27 mouse cellular contexts compared by ENCODE assay signal in the genomic region with DNA sequence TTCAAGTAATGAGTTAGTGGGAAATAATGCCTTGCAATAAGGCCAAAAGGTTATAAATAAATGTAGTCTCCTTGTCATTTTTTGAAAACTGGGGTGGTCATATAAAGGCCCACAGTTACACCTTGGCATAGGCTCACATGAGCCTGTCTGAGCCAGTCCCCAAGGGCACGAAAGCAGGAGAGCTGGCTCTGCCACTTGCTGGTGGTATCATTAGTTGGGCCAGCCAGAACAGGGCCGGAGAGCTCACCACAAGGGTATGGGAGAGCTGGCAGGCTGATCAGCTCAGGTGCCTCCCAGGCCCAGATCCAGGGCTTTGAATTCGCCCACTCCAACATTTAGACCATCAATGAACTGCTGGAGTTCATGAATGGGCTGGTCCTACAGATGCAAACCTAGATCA. TPM values are rescaled to one million over a fixed set of nuclear protein-coding genes. Genes with fewer than 3 reads are reported as not detected.
"Had no signal": no experiment of that assay in that cellular context is flagged by ENCODE, and none has a peak within 500 bp of the region (broad histone marks: within the 10 kb centered on the region; RNA-seq: fewer than 3 reads in every experiment).

No protein-coding gene starts in this region.

- H3K4me3 ChIP-seq: limb, embryonic 12.5 days; limb, embryonic 15.5 days; megakaryocyte, embryonic 14.5 days; midbrain, embryonic 10.5 days; midbrain, embryonic 13.5 days; myocyte; neural tube, embryonic 13.5 days; stomach, embryonic 15.5 days had no signal

- H3K4me1 ChIP-seq: limb, embryonic 12.5 days; limb, embryonic 15.5 days; midbrain, embryonic 10.5 days; midbrain, embryonic 13.5 days; neural tube, embryonic 13.5 days; stomach, embryonic 15.5 days had no signal

- DNase-seq: left cerebral cortex, postnatal 4 days; liver, postnatal 0 days; lung, embryonic 14.5 days; lung, postnatal 36 days; retina, postnatal 1 day; right cerebral cortex, postnatal 25 days; spleen, adult 18-20 months; thymus, postnatal 25 days had no signal

- H3K27me3 ChIP-seq: limb, embryonic 12.5 days; limb, embryonic 15.5 days; midbrain, embryonic 13.5 days; neural tube, embryonic 13.5 days; stomach, embryonic 15.5 days had no signal

- H3K36me3 ChIP-seq: limb, embryonic 12.5 days; limb, embryonic 15.5 days; midbrain, embryonic 10.5 days; midbrain, embryonic 13.5 days; neural tube, embryonic 13.5 days; stomach, embryonic 15.5 days had no signal

- H3K27ac ChIP-seq: kidney, postnatal 0 days; limb, embryonic 12.5 days; limb, embryonic 15.5 days; liver, embryonic 14.5 days; midbrain, embryonic 10.5 days; midbrain, embryonic 13.5 days; neural tube, embryonic 13.5 days; stomach, embryonic 15.5 days had no signal

RNA-seq across cellular contexts. Expression of a gene that starts 30.4 kb away (rescaled TPM):
- total RNA-seq: layer of hippocampus, adult 18-20 months; layer of hippocampus, postnatal 14 days; monocyte, adult 5-6 weeks; neutrophil, adult 5-6 weeks had no signal
- polyA plus RNA-seq: intestine, embryonic 14.5 days; kidney, postnatal 0 days; limb, embryonic 12.5 days; limb, embryonic 15.5 days; liver, embryonic 11.5 days; liver, embryonic 14.5 days; liver, postnatal 0 days; lung, embryonic 14.5 days; lung, postnatal 0 days; midbrain, embryonic 10.5 days; midbrain, embryonic 13.5 days; midbrain, embryonic 16.5 days; myocyte; neural tube, embryonic 13.5 days; stomach, embryonic 15.5 days; thymus, postnatal 0 days had no signal

RNA-seq across cellular contexts. Expression of a gene that starts 56.5 kb away (rescaled TPM):
- polyA plus RNA-seq: intestine, embryonic 14.5 days; limb, embryonic 15.5 days; liver, embryonic 11.5 days; liver, embryonic 14.5 days; liver, postnatal 0 days had no signal
